Mouse (Mus musculus) E14TG2a.4 (cell line): ENCODE results near the gene Ldhd.
A peak's percentile ranks its signal among the peaks of the same experiment; 100 is the strongest.

Source experiments
- H3K27me3 ChIP-seq: 2 replicates; pipeline ENCODE4 v1.6.1; 2014; ENCODE audit warnings: low read length, control low read depth; ENCODE audit not compliant: insufficient read depth
- H3K36me3 ChIP-seq: 2 replicates; pipeline ENCODE4 v1.6.1; 2014; ENCODE audit warnings: low read length, control low read depth; ENCODE audit not compliant: insufficient read depth
- H3K4me1 ChIP-seq: replicated peaks from 2 replicates; pipeline ENCODE4 v1.6.1; 2014; ENCODE audit warnings: low read depth, low read length, control low read depth
- H3K4me3 ChIP-seq: replicated peaks from 2 replicates; pipeline ENCODE4 v1.5.1; 2014; ENCODE audit warnings: mild to moderate bottlenecking, low read length
- H3K9me3 ChIP-seq: 2 replicates; pipeline ENCODE4 v1.6.1; 2014; ENCODE audit warnings: low read length, control low read depth
- CTCF ChIP-seq: conservative IDR thresholded peaks from 2 replicates; pipeline ENCODE4 v1.5.1; 2014; ENCODE audit warnings: low read length
- NANOG ChIP-seq: IDR thresholded peaks from 2 replicates; pipeline ENCODE4 v1.6.1; 2014; ENCODE audit warnings: borderline replicate concordance, low read length, mixed read lengths
- POU5F1 ChIP-seq: IDR thresholded peaks from 2 replicates; pipeline ENCODE4 v1.6.1; 2014; ENCODE audit warnings: low read length, borderline replicate concordance

Gene Ldhd

DNA sequence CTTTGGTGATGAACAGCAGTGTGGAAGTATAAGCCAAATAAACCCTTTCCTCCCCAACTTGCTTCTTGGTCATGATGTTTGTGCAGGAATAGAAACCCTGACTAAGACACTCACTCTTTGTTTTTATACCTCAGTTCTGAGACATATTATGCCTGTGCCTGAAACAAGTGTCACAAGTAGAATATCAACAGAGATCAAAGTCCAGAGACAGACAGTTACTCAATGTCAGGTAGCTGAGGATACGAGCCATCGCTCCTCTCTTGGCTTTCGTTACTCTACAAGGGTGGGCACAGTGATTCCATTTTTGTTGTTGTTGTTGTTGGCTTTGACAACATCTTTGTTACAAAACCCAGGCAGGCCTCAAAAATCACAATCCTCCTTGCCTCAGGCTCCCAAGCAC is 2.8 kb upstream of the Ldhd start:
- Histone ChIP-seq H3K27me3 (peaks cover 35% of the 10 kb centered on the region), H3K9me3 (peaks cover 7% of the 10 kb centered on the region), H3K4me1 (peaks cover 27% of the 10 kb centered on the region), H3K36me3 (no peaks in the 10 kb centered on the region), H3K4me3 (no peak overlapping the region)
- TF ChIP-seq NANOG (no peak), CTCF (no peak), POU5F1 (no peak)

DNA sequence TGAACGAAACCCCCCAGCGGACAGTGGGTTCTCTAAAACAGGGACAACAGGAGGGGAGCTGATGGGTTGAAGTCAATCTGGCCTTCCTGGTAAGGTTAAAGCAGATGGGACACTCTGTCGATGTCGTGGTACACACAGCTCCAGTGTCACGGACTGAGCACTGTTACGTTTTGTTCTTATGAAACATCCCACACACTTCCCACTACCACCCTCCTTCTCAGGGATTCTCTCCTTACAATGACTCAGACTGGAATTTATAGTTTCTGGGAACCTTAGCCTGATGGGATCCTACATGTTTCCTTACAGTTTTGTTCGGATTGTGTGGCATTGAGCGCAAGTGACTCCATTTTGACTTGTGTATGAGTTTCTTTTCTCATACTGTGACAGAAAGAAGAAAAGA is 1.4 kb upstream of the Ldhd start:
- TF ChIP-seq POU5F1: no peak
- no peak for TF ChIP-seq CTCF
- no peak for TF ChIP-seq NANOG

DNA sequence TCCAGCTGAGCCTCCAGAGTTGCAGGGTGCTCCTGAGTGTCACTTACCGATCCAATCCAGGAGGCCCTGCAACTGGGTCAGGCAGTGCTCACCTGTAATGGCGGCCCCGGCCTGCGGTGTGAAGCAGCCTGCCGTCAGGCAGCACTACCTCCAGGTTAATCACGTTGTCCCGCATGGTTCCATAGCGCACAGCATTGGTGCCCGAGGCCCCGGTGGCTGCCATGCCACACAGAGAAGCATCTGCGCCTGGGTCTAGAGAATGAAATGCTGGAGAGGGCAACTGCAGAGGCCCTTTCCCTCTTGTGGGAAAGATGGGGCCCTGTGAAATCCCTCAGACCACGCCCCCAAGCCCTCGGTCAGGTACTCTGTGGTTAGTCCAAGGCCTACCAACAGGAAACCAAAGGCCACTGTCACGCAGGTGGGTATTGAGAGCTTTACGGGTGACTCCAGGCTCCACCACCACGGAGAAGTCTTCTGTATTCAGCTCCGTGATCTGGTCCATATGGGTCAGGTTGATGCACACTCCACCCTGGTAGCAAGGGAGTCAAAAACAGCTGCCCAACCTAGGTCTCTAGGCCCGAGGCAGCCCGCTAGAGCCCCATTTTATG is 1.2 kb downstream of the Ldhd start:
- peaks cover 40% of the 10 kb centered on the region for H3K27me3 ChIP-seq
- peaks cover 66% of the 10 kb centered on the region for H3K4me1 ChIP-seq
- TF ChIP-seq POU5F1: no peak
- no peak for TF ChIP-seq NANOG
- no peak for TF ChIP-seq CTCF
- no peaks in the 10 kb centered on the region for H3K36me3 ChIP-seq
- H3K9me3 ChIP-seq: peaks cover 7% of the 10 kb centered on the region
- H3K4me3 ChIP-seq: peak overlapping the region; percentile 68

More for the DNA sequence above, 1.4 kb upstream of the Ldhd start:
- H3K4me3 ChIP-seq: no peak overlapping the region
- H3K9me3 ChIP-seq: peaks cover 7% of the 10 kb centered on the region
- H3K36me3 ChIP-seq: no peaks in the 10 kb centered on the region
- peaks cover 37% of the 10 kb centered on the region for H3K27me3 ChIP-seq
- H3K4me1 ChIP-seq: peaks cover 40% of the 10 kb centered on the region

DNA sequence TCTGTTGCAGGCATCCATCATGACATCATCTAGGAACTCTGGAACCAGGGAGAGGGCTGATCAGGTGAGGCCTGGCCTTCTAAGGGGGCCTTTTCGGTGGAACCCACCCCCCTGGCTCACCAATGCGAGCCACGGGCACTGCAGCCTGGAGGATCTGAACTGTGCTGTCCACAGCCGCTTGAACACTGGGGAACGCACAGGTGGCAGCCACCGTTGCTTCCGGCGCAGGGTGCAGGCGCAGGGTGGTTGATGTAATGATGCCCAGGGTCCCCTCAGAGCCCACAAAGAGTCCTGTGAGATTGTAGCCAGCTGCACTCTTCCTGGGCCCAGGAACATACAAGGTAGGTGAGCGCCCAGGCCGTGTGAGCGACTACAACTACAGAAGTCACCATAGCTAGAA is 1.8 kb downstream of the Ldhd start:
- peaks cover 39% of the 10 kb centered on the region for H3K27me3 ChIP-seq

DNA sequence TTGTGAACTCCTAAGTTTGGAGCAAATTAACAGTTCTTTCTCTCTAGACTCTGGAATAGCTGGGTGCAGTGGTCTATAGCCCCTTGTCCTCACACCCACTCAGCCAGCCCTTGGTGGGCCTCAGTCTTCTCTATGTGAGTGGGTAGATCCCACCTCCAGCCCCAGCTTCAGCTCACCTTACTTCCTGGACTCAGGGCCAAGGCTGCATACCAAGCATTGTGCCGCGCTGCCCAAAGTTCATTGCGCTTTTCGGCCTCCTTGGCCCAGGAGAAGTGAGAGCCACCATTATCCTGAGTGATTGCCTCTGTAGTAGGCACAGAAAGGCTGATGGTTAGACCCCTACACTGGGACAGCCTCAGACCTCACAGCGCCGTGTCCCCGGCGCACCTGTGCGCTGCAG is 2.3 kb downstream of the Ldhd start:
- H3K4me1 ChIP-seq: peaks cover 77% of the 10 kb centered on the region
- H3K27me3 ChIP-seq: peaks cover 36% of the 10 kb centered on the region
- H3K9me3 ChIP-seq: no peaks in the 10 kb centered on the region
- H3K36me3 ChIP-seq: no peaks in the 10 kb centered on the region
- TF ChIP-seq NANOG (no peak), POU5F1 (no peak), CTCF (no peak)
- H3K4me3 ChIP-seq: peak overlapping the region; percentile 68

More for the DNA sequence above, 1.8 kb downstream of the Ldhd start:
- H3K9me3 ChIP-seq: peaks cover 3% of the 10 kb centered on the region
- peak overlapping the region; percentile 68 for H3K4me3 ChIP-seq
- H3K4me1 ChIP-seq: peaks cover 72% of the 10 kb centered on the region
- H3K36me3 ChIP-seq: no peaks in the 10 kb centered on the region
- TF ChIP-seq POU5F1 (no peak), CTCF (no peak), NANOG (no peak)

DNA sequence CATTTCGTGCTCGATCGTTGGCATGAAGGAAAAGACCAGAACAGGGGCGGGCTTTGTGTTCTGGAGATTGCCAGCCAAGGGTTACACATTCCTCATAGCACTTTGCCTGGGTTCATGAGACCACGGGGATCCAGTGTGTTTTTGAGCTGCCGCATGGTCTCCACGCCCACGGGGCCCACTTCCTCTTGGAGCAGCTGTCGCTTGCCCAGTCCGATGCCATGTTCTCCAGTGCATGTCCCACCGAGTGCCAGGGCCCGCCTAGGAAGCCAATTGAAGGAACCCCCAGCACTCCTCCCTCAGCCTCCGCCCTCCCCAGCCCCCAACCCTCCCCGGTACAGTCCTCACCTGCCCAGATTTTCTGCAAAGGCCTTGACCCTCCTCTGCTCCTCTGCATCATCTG is 3.2 kb downstream of the Ldhd start:
- TF ChIP-seq CTCF (no peak), NANOG (no peak), POU5F1 (no peak)
- Histone ChIP-seq H3K27me3 (peaks cover 33% of the 10 kb centered on the region), H3K4me1 (peaks cover 87% of the 10 kb centered on the region), H3K4me3 (peak overlapping the region; percentile 68), H3K9me3 (no peaks in the 10 kb centered on the region), H3K36me3 (no peaks in the 10 kb centered on the region)

DNA sequence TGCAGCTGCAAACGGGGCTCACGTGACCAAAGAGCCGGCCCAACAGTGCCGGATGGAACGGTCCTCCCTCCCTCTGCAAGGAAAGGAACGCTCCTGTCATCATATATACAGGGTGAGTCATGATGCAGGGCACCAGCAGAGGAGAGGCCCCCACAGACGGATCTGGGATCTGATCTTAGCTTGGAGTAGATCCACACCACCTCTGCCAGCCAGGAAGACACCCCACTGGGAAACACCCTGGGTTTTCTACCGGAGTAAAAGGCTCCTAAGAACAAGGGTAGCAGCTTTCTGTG is 3.7 kb downstream of the Ldhd start:
- peaks cover 32% of the 10 kb centered on the region for H3K27me3 ChIP-seq
- TF ChIP-seq CTCF (no peak), POU5F1 (no peak), NANOG (no peak)
- peaks cover 92% of the 10 kb centered on the region for H3K4me1 ChIP-seq
- H3K9me3 ChIP-seq: no peaks in the 10 kb centered on the region
- peak overlapping the region; percentile 68 for H3K4me3 ChIP-seq
- H3K36me3 ChIP-seq: 0 out of 2 replicates have a peak, but pooled peaks cover 3% of the 10 kb centered on the region

DNA sequence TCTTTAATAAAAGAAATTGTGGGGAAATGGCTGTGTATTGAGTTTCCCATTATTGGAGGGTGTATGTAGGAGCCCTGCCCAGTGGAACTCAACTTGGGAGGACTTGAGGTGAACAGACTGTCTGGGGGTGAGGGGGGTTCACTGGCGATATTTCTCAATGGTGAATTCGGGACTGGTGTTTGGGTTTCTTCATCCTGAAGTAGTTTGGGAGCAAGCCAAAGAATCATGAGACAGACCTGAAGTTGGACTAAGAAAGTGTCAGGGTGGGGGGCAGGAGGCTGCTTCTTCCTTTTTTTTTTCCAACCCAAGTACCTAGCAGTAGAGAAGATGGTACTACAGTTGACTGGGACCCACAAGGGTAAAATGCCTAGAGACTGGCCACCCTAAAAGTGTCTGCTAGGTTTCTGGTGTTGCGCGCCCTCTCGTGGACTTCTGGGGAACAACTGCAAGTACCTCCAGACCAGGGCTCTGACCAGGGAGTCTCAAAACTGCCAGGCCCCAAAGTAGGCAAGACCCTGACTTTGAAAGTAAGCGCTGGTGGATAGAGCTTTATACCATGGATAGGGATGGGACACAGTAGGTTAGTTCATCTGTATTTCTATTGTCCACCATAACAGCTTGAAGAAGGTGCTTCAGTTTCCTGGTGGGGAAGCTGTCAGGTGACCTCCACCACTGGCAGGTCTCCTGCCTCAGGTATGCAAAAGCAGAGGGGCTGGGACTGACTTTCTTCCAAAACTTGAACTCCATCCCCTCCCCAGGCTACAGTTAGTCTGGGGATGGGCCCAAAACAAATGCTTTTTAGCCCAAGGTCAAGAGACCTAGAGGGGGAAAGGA is 4.3 kb downstream of the Ldhd start:
- no peak for TF ChIP-seq POU5F1
- TF ChIP-seq NANOG: peak; percentile 52; the same call in 1 of the 2 replicates
- TF ChIP-seq CTCF: peak; percentile 93
- Histone ChIP-seq H3K4me3 (peak overlapping the region; percentile 68; the same call in 1 of the 2 replicates), H3K9me3 (no peaks in the 10 kb centered on the region), H3K4me1 (peaks cover 97% of the 10 kb centered on the region), H3K27me3 (peaks cover 31% of the 10 kb centered on the region), H3K36me3 (0 out of 2 replicates have a peak, but pooled peaks cover 7% of the 10 kb centered on the region)
